Mouse (Mus musculus) kidney, adult 11 months (tissue): ENCODE data around the gene Rmdn3.

Experiments used
- DNase-seq: peaks from one replicate; pipeline ENCODE4 v3.0.0; 2022

Rmdn3 gene

DNA sequence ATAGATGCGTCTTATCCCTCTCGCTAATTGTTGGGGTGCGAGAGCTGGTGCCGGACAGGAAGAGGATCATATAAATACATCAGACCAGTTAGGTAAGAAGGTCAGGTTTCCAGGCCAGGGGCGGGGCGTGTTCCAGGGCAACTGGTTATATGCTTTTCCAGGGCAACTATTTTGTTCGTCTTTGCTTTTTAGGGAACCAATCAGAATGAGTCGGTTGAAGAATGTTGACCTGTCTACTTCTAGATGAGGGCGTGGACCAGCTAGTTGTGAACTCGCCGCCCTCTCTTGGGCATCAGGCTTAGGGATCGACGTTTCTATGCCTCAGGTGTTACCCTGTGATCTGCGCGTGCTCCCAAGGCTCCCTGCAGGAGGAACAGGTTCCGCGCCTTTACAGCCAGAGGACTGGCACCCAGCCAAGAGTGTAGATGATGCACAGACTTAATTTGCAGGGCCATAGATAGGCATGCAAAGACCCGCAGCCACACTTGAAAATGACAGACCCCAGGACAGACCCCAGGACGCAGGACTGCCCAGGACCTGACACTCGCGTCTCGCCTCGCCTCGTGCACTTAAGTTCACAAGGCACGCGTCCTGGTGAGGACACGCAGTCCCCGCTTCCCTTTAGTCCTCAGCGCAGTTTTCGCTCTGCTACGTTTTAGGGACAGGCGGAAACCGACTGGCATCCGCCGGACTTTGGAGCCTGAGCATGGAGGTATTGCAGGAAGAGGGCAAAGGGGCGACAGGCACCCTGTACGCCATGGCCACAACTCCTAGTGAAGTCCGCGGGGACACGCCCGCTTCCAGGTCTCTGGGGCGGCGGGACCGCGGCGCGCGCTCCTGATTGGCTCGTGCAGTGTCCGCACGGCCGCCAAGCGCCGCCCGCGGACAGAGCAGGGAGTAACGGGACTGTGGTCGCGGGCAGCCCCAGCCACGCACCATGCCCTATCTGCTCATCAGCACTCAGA lies 10.3 kb upstream of the Rmdn3 start, which contains the start of gene Gchfr:
Gene Gchfr, plus strand, starts transcription at position 873 of the 965 bp plus-strand sequence.
- DNase-seq = peak; percentile 86

DNA sequence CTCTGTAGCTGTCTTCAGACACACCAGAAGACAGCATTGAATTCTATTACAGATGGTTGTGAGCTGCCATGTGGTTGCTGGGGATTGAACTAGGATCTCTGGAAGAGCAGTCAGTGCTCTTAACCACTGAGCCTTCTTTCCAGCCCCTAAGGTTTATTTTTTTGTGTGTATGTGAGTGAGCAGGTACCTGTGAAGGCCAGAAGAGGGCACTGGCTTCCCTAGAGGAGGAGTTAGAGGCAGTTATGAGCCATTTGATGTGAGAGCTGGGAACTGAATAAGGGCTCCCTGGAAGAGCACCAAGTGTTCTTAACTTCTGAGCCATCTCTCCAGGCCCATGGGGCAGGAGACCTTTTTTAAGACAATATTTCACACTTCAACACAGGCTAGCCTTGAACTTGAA lies 8.6 kb upstream of the Rmdn3 start:
- no peak for DNase-seq

- no peak for DNase-seq
Observed at GRCm38 (mm10) chr2:119163999-119164398, 7.2 kb upstream of the Rmdn3 start.

DNA sequence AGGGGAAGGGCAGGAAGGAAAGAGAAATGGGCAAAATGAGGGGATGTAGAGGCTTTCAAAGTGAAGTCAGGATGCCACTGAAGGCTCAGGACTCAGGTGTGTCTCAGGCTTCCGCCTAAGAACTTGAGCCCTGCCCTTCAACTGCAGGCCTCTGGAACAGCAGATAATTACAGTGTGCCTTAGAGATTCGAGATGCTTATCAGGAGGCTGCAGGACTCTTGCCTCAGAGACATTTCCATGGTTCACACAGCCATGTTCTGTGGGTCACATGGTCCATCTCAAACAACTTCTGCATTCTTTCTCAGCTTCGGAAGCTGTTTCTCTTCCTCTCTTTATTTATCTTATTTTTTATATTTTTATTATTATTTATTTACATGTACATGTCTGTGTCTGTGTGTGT lies 6.3 kb upstream of the Rmdn3 start:
- no peak for DNase-seq

GRCm38 (mm10) chr2:119161247-119161646 lies 4.4 kb upstream of the Rmdn3 start:
- peak; percentile 61 for DNase-seq

GRCm38 (mm10) chr2:119157836-119158235 lies 1.0 kb upstream of the Rmdn3 start:
- no peak for DNase-seq

DNA sequence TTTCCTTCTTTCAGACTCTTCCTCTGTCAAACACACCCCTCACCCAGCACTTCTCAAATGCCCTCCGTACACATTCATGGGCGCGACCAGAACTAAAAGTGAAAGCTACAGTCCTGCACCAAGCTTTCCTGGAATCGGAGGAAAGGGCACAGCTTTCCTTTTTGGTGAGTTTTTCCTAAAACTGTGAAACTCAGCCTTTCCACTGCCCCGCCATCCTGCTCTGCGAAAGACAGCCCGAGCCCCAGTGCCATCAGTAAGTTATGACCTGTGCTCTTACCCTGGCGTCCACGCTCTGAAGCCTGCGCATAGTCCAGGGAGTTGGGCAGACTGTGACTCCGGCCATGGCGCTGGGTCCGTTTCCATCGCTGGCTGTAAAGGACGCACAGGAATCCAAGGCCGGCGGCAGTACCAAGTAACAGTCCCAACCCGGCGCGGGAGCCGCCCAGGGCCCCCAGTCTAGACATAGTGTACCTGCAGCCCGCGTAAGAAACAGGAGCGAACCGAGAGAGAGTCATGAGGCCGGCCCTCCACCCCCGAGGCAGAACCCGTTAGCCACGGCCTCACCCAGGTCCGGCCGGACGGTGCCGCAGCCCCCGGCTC lies 653 bp downstream of the Rmdn3 start:
- no peak for DNase-seq

- DNase-seq = no peak
Observed at GRCm38 (mm10) chr2:119155388-119155787, 1.4 kb downstream of the Rmdn3 start.

- DNase-seq = no peak
Observed at GRCm38 (mm10) chr2:119154683-119155082, 2.2 kb downstream of the Rmdn3 start.

GRCm38 (mm10) chr2:119152255-119152654 lies 4.6 kb downstream of the Rmdn3 start:
- no peak for DNase-seq

GRCm38 (mm10) chr2:119147775-119148174 lies 9.1 kb downstream of the Rmdn3 start:
- DNase-seq = no peak

DNA sequence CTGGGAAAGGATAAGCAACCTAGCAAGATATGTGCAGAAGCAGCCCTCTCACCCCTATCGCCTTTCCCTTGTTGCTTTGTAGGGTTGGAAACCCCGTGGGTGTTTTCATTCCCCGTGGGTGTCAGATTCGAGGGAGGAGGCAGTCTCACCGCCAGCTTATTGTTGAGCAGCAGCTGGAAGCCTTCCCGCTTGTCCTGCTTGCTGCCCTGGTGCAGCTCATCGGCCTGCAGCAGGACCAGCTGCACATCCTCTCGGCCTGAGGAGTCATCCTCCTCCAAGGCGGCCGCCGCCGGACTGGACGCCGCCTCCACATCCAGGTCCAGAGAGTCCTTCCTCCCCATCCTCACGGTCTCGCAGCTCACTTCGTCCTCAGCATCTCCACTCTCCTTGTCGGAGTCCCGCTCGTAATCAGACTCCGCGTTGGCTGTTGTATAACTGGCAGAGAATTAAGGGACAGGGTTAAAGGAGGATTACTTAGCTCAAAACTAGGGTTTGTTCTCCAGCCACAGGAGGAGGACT lies 9.6 kb downstream of the Rmdn3 start:
- DNase-seq = no peak

- DNase-seq = no peak
Observed at GRCm38 (mm10) chr2:119146435-119146834, 10.4 kb downstream of the Rmdn3 start.

DNA sequence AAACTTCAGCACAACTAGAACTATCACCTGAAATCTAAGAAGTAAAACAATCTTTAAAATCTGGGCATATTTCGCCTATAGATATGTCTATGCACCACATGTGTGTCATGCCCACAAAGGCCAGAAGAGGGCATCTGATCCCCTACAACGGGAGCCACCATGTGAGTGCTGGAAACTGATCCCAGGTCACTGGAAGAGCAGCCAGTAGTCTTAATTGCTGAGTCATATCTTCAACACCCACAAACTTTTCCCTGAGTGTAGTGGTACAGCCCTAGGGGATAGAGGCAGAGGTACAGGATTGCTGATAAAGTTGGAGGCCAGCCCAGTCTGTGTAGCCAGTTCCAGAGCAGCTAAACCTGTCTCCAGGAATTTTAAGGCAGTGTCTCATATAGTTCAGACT lies 11.6 kb downstream of the Rmdn3 start:
- no peak for DNase-seq

- no peak for DNase-seq
Observed at GRCm38 (mm10) chr2:119136346-119136898, 20.4 kb downstream of the Rmdn3 start.

- DNase-seq = no peak
Observed at GRCm38 (mm10) chr2:119113121-119113925, 43.5 kb downstream of the Rmdn3 start.

GRCm38 (mm10) chr2:119112438-119113112 lies 44.3 kb downstream of the Rmdn3 start, which contains the start of gene Rad51:
Rad51 (plus strand) TSS chr2:119112793.
- peak; percentile 92 for DNase-seq

DNA sequence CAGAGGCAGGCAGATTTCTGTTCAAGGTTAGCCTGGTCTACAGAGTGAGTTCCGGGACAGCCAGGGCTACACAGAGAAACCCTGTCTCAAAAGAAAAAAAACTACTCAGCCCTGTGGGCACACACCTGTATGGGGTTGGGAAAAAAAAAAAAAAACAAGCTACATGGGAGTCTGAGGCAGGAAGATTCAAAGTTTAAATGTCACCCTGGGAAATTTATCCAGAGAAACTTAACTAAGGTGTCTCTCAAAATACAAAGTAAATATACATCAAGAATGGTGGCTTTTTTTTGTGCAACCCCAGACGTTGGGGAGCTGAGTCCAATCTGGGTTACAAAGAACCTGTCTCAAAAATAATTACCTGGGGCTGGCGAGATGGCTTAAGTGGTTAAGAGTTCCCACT lies 45.8 kb downstream of the Rmdn3 start:
- DNase-seq = no peak

DNA sequence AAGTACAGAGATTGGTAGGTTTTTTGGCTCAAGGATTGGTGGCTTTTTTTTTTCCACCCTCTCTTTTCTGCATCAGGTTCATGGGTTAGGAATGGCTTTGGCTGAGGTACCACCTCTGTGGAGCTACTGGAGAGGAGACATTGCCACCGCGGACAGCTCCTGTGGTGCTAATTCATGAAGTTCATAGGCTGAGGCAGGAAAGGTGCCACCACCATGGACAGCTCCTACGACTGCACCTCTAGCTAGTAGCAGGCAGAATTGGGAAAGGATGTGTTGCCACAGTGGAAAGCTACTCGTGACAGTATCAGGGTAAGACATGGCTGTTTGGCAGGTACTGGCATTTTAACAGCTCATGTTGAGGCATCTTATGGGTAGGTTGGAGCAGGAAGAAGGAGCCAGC lies 48.3 kb downstream of the Rmdn3 start:
- peak; percentile 19 for DNase-seq

GRCm38 (mm10) chr2:119106583-119106982 lies 50.3 kb downstream of the Rmdn3 start:
- no peak for DNase-seq

GRCm38 (mm10) chr2:119101552-119101951 lies 55.3 kb downstream of the Rmdn3 start:
- no peak for DNase-seq
